ENCODE assay signal across 11 mouse cellular contexts in the genomic region with DNA sequence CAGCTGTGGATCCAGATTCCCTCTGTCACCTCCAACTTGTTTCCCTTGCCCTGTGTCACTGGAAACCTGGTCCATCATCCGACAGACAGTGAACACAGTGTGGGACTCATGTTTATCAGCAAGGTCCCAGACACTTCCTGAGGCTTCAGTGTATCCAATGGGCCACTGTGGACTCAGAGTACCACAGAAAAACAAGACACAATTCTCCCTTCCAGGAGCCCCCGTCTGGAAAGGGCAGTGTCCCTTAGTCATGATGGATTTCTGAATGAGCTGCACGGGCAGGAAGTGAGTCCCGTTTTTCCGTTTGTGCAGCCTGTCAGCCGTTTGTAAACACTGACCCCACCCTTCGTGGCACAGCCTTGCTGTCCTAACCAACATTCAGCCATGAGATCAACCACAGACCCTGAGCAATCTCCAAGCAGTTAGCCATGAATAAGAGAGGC. TPM values are rescaled to one million over a fixed set of nuclear protein-coding genes. Genes with fewer than 3 reads are reported as not detected.
DNase-seq lines count a peak whose midpoint lies in the region; ATAC-seq and TF ChIP-seq lines count a peak whose summit lies in the region.
"Had no signal": no experiment of that assay in that cellular context is flagged by ENCODE, and none has a peak within 500 bp of the region (broad histone marks: within the 10 kb centered on the region; RNA-seq: fewer than 3 reads in every experiment).

No protein-coding gene starts in this region.

- ATAC-seq in kidney, embryonic 15.5 days (replicated peaks; ENCODE audit: low FRiP score): no peak
- peak; percentile 83 for ATAC-seq in granulocyte monocyte progenitor cell, adult 5-6 weeks (replicated peaks; ENCODE audit: poor library complexity, severe bottlenecking)
- 0 out of 2 replicates have a peak, but pooled peaks have one; percentile 22 for ATAC-seq in liver, embryonic 15.5 days (ENCODE audit: insufficient read depth)
- ATAC-seq in megakaryocyte progenitor cell, adult 5-6 weeks (replicated peaks; ENCODE audit: poor library complexity): peak; percentile 63
- no peak for ATAC-seq in intestine, embryonic 15.5 days

- H3K4me3 ChIP-seq in kidney, embryonic 15.5 days (replicated peaks): no peak overlapping the region
- no peak overlapping the region for H3K4me3 ChIP-seq in liver, embryonic 15.5 days (replicated peaks)
- H3K4me3 ChIP-seq in thymus, adult 2 months (ENCODE audit: control insufficient read depth, insufficient read depth, low read length): no peak overlapping the region
- no peak overlapping the region for H3K4me3 ChIP-seq in intestine, embryonic 15.5 days (replicated peaks)
- H3K4me3 ChIP-seq: forebrain, embryonic 12.5 days; limb, embryonic 13.5 days had no signal

- H3K9ac ChIP-seq in kidney, embryonic 15.5 days: no peak overlapping the region
- H3K9ac ChIP-seq in liver, embryonic 15.5 days: no peak overlapping the region
- H3K9ac ChIP-seq in intestine, embryonic 15.5 days: no peak overlapping the region
- H3K9ac ChIP-seq: forebrain, embryonic 12.5 days; limb, embryonic 13.5 days had no signal

- no peak overlapping the region for H3K27ac ChIP-seq in kidney, embryonic 15.5 days
- H3K27ac ChIP-seq in liver, embryonic 15.5 days (replicated peaks): no peak overlapping the region
- no peak overlapping the region for H3K27ac ChIP-seq in thymus, adult 2 months (ENCODE audit: control insufficient read depth, insufficient read depth, low read length)
- no peak overlapping the region for H3K27ac ChIP-seq in intestine, embryonic 15.5 days
- H3K27ac ChIP-seq: forebrain, embryonic 12.5 days; limb, embryonic 13.5 days had no signal

- H3K36me3 ChIP-seq in kidney, embryonic 15.5 days: no peaks in the 10 kb centered on the region
- H3K36me3 ChIP-seq in liver, embryonic 15.5 days (replicated peaks): no peaks in the 10 kb centered on the region
- no peaks in the 10 kb centered on the region for H3K36me3 ChIP-seq in thymus, adult 2 months (ENCODE audit: control insufficient read depth, insufficient read depth, low read length)
- H3K36me3 ChIP-seq in intestine, embryonic 15.5 days: no peaks in the 10 kb centered on the region
- H3K36me3 ChIP-seq: forebrain, embryonic 12.5 days; limb, embryonic 13.5 days had no signal

- no peak overlapping the region for H3K4me2 ChIP-seq in kidney, embryonic 15.5 days
- H3K4me2 ChIP-seq in liver, embryonic 15.5 days: no peak overlapping the region
- H3K4me2 ChIP-seq in intestine, embryonic 15.5 days (replicated peaks): no peak overlapping the region
- H3K4me2 ChIP-seq: forebrain, embryonic 12.5 days; limb, embryonic 13.5 days had no signal

- no peak for TF ChIP-seq POLR2A in thymus, adult 2 months (IDR thresholded peaks at IDR 0.05; ENCODE audit: control insufficient read depth, extremely low read depth, insufficient read depth, low read length, poor library complexity)

- peak; percentile 21 for DNase-seq in kidney, adult 18-20 months
- no peak for DNase-seq in thymus, adult 2 months

- TF ChIP-seq CTCF in thymus, adult 2 months (IDR thresholded peaks at IDR 0.05; ENCODE audit: borderline replicate concordance, control insufficient read depth, extremely low read depth, insufficient read depth, low read length, poor library complexity): no peak

- 46% methylated on average over 7 of the region's 7 CpGs for WGBS in kidney, embryonic 15.5 days
- 12% methylated on average over 7 of the region's 7 CpGs for WGBS in liver, embryonic 15.5 days (ENCODE audit: insufficient replicate concordance)
- 49% methylated on average over 7 of the region's 7 CpGs for WGBS in thymus, adult 2 months
- WGBS in intestine, embryonic 15.5 days: 34% methylated on average over 7 of the region's 7 CpGs

- 0 out of 2 replicates have a peak, but pooled peaks cover 5% of the 10 kb centered on the region for H3K27me3 ChIP-seq in kidney, embryonic 15.5 days
- 0 out of 2 replicates have a peak, but pooled peaks cover 3% of the 10 kb centered on the region for H3K27me3 ChIP-seq in liver, embryonic 15.5 days
- no peaks in the 10 kb centered on the region for H3K27me3 ChIP-seq in thymus, adult 2 months (ENCODE audit: control insufficient read depth, insufficient read depth, low read length)
- H3K27me3 ChIP-seq in intestine, embryonic 15.5 days (replicated peaks): no peaks in the 10 kb centered on the region
- H3K27me3 ChIP-seq: forebrain, embryonic 12.5 days; limb, embryonic 13.5 days had no signal

- H3K4me1 ChIP-seq in kidney, embryonic 15.5 days: peaks cover 9% of the 10 kb centered on the region
- H3K4me1 ChIP-seq in liver, embryonic 15.5 days (replicated peaks): peaks cover 4% of the 10 kb centered on the region; the same call in 1 of the 2 replicates
- H3K4me1 ChIP-seq in thymus, adult 2 months (replicated peaks; ENCODE audit: control insufficient read depth, insufficient read depth, low read length): peaks cover 8% of the 10 kb centered on the region
- H3K4me1 ChIP-seq in intestine, embryonic 15.5 days (replicated peaks): no peaks in the 10 kb centered on the region
- H3K4me1 ChIP-seq: forebrain, embryonic 12.5 days had no signal

- no peaks in the 10 kb centered on the region for H3K9me3 ChIP-seq in kidney, embryonic 15.5 days (replicated peaks)
- no peaks in the 10 kb centered on the region for H3K9me3 ChIP-seq in liver, embryonic 15.5 days (replicated peaks)
- H3K9me3 ChIP-seq in intestine, embryonic 15.5 days: no peaks in the 10 kb centered on the region
- H3K9me3 ChIP-seq: forebrain, embryonic 12.5 days; limb, embryonic 13.5 days had no signal

RNA-seq across cellular contexts. Expression of a gene that starts 16.1 kb away (rescaled TPM):
- polyA plus RNA-seq in kidney, embryonic 15.5 days (2015; fragmentation: Nextera tagmentation; extraction: Ambion mirVana): 0.40 and 0.57 TPM in 2 replicates
- total RNA-seq in granulocyte monocyte progenitor cell, adult 5-6 weeks (2014; fragmentation: Nextera tagmentation): not detected in 2 replicates
- total RNA-seq in granulocyte monocyte progenitor cell, adult 5-6 weeks (2017): not detected in 2 replicates
- polyA plus RNA-seq in liver, embryonic 15.5 days (2015; fragmentation: Nextera tagmentation; extraction: Ambion mirVana): 0.45 and 0.53 TPM in 2 replicates
- total RNA-seq in megakaryocyte progenitor cell, adult 5-6 weeks (2015): not detected in 2 replicates
- not detected in 2 replicates for total RNA-seq in megakaryocyte progenitor cell, adult 5-6 weeks (2017)
- 0.99 and 1.0 TPM in 2 replicates for polyA plus RNA-seq in thymus, adult 2 months (2012; rRNA removed)
- 0.46 and 0.80 TPM in 2 replicates for polyA plus RNA-seq in intestine, embryonic 15.5 days (2015; fragmentation: Nextera tagmentation; extraction: Ambion mirVana)

RNA-seq across cellular contexts. Expression of a gene that starts 23.9 kb away (rescaled TPM):
- 151 and 153 TPM in 2 replicates for polyA plus RNA-seq in kidney, embryonic 15.5 days (2015; fragmentation: Nextera tagmentation; extraction: Ambion mirVana)
- total RNA-seq in granulocyte monocyte progenitor cell, adult 5-6 weeks (2014; fragmentation: Nextera tagmentation): 106 and 125 TPM in 2 replicates
- 12.9 and 16.8 TPM in 2 replicates for total RNA-seq in granulocyte monocyte progenitor cell, adult 5-6 weeks (2017)
- polyA plus RNA-seq in liver, embryonic 15.5 days (2015; fragmentation: Nextera tagmentation; extraction: Ambion mirVana): 96.2 and 102 TPM in 2 replicates
- total RNA-seq in megakaryocyte progenitor cell, adult 5-6 weeks (2015): 89.9 and 101 TPM in 2 replicates
- total RNA-seq in megakaryocyte progenitor cell, adult 5-6 weeks (2017): 14.1 and 21.7 TPM in 2 replicates
- 9.1 and 17.6 TPM in 2 replicates for polyA plus RNA-seq in thymus, adult 2 months (2012; rRNA removed)
- 169 and 174 TPM in 2 replicates for polyA plus RNA-seq in intestine, embryonic 15.5 days (2015; fragmentation: Nextera tagmentation; extraction: Ambion mirVana)

RNA-seq across cellular contexts. Expression of a gene that starts 34.1 kb away (rescaled TPM):
- polyA plus RNA-seq in kidney, embryonic 15.5 days (2015; fragmentation: Nextera tagmentation; extraction: Ambion mirVana): 0.10 TPM in 1 of 2 replicates, not detected in the other
- not detected in 2 replicates for total RNA-seq in granulocyte monocyte progenitor cell, adult 5-6 weeks (2014; fragmentation: Nextera tagmentation)
- not detected in 2 replicates for total RNA-seq in granulocyte monocyte progenitor cell, adult 5-6 weeks (2017)
- 4.4 and 9.5 TPM in 2 replicates for polyA plus RNA-seq in liver, embryonic 15.5 days (2015; fragmentation: Nextera tagmentation; extraction: Ambion mirVana)
- not detected in 2 replicates for total RNA-seq in megakaryocyte progenitor cell, adult 5-6 weeks (2015)
- total RNA-seq in megakaryocyte progenitor cell, adult 5-6 weeks (2017): not detected in 2 replicates
- 0.74 and 1.6 TPM in 2 replicates for polyA plus RNA-seq in thymus, adult 2 months (2012; rRNA removed)
- polyA plus RNA-seq in intestine, embryonic 15.5 days (2015; fragmentation: Nextera tagmentation; extraction: Ambion mirVana): not detected in 2 replicates
- polyA plus RNA-seq: forebrain, embryonic 12.5 days; limb, embryonic 13.5 days; neural tube, embryonic 11.5 days; testis, adult 2 months had no signal

RNA-seq across cellular contexts. Expression of a gene that starts 42.8 kb away (rescaled TPM):
- polyA plus RNA-seq in kidney, embryonic 15.5 days (2015; fragmentation: Nextera tagmentation; extraction: Ambion mirVana): 0.47 and 0.53 TPM in 2 replicates
- not detected in 2 replicates for total RNA-seq in granulocyte monocyte progenitor cell, adult 5-6 weeks (2014; fragmentation: Nextera tagmentation)
- total RNA-seq in granulocyte monocyte progenitor cell, adult 5-6 weeks (2017): not detected in 2 replicates
- polyA plus RNA-seq in liver, embryonic 15.5 days (2015; fragmentation: Nextera tagmentation; extraction: Ambion mirVana): not detected in 2 replicates
- total RNA-seq in megakaryocyte progenitor cell, adult 5-6 weeks (2015): 0.42 TPM in 1 of 2 replicates, not detected in the other
- not detected in 2 replicates for total RNA-seq in megakaryocyte progenitor cell, adult 5-6 weeks (2017)
- 0.18 and 0.34 TPM in 2 replicates for polyA plus RNA-seq in thymus, adult 2 months (2012; rRNA removed)
- polyA plus RNA-seq in intestine, embryonic 15.5 days (2015; fragmentation: Nextera tagmentation; extraction: Ambion mirVana): 1.1 and 1.3 TPM in 2 replicates

Comparison
In these comparisons a context has a peak if more than half of its experiments do, and no peak if none do; other contexts are left out.
1. ATAC-seq: peak in granulocyte monocyte progenitor cell, adult 5-6 weeks (single experiment), liver, embryonic 15.5 days (single experiment) and megakaryocyte progenitor cell, adult 5-6 weeks (single experiment); none in kidney, embryonic 15.5 days (single experiment) and intestine, embryonic 15.5 days (single experiment).